Mouse (Mus musculus) heart, embryonic 11.5 days (tissue): Measurements from ENCODE around the gene Daam2. TPM values are rescaled to one million over a fixed set of nuclear protein-coding genes. Genes with fewer than 3 reads are reported as not detected.
"Not testable (repeated sequence)": the region's sequence is repeated elsewhere in the genome, so short reads cannot be mapped to it uniquely, and the experiment has no call there.

Experiments used
- ATAC-seq: fragments of 200-750 bp; cut with Nextera tagmentation; replicated peaks from 2 replicates; pipeline ENCODE4 v1.8.0; 2017; ENCODE audit warnings: moderate library complexity; ENCODE audit not compliant: insufficient number of reproducible peaks, low FRiP score, low TSS enrichment
- H3K27ac ChIP-seq: fragments of 300-500 bp; sonication (generic); 2 replicates; pipeline ENCODE4 v1.5.1; 2014; ENCODE audit warnings: mild to moderate bottlenecking, low read depth, low read length
- H3K27me3 ChIP-seq: fragments of 300-500 bp; sonication (generic); 2 replicates; pipeline ENCODE4 v1.6.1; 2014; ENCODE audit warnings: mild to moderate bottlenecking, low read length, mixed read lengths; ENCODE audit not compliant: control insufficient read depth, insufficient read depth
- H3K36me3 ChIP-seq: fragments of 300-500 bp; sonication (generic); 2 replicates; pipeline ENCODE4 v1.6.1; 2014; ENCODE audit warnings: mild to moderate bottlenecking, low read length, moderate library complexity, mixed read lengths; ENCODE audit not compliant: control insufficient read depth, insufficient read depth
- H3K4me1 ChIP-seq: fragments of 300-500 bp; sonication (generic); 2 replicates; pipeline ENCODE4 v1.6.1; 2014; ENCODE audit warnings: low read length; ENCODE audit not compliant: control insufficient read depth, insufficient read depth
- H3K4me2 ChIP-seq: fragments of 300-500 bp; sonication (generic); 2 replicates; pipeline ENCODE4 v1.6.1; 2014; ENCODE audit warnings: mild to moderate bottlenecking, moderate library complexity
- H3K4me3 ChIP-seq: fragments of 300-500 bp; sonication (generic); 2 replicates; pipeline ENCODE4 v1.5.1; 2014; ENCODE audit warnings: low read depth, low read length
- H3K9ac ChIP-seq: fragments of 300-500 bp; sonication (generic); 2 replicates; pipeline ENCODE4 v1.6.1; 2014; ENCODE audit warnings: mild to moderate bottlenecking, low read depth, low read length, moderate library complexity
- H3K9me3 ChIP-seq: fragments of 300-500 bp; sonication (generic); replicated peaks from 2 replicates; pipeline ENCODE4 v1.6.1; 2016; ENCODE audit warnings: low read length; ENCODE audit not compliant: control insufficient read depth
- WGBS: fragments of 180-500 bp; shearing (Covaris S2); extraction: QIAGEN DNeasy Blood & Tissue Kit; methylation state at CpG from one replicate; pipeline ENCODE4 v1.1.7; 2014; ENCODE audit not compliant: insufficient replicate concordance; 5-methylcytosine and 5-hydroxymethylcytosine counted together
- polyA plus RNA-seq: library from polyadenylated mRNA; unstranded; fragments of >200 nt; fragmentation: Nextera tagmentation; extraction: Ambion mirVana; gene quantifications from 2 replicates; pipeline ENCODE4 v1.2.1, GENCODE M21; 2014

Gene Daam2
- polyA plus RNA-seq, 1 experiment from 2014 or later: 5.7 TPM

- not testable (repeated sequence) for H3K36me3 ChIP-seq, ATAC-seq
- 58% methylated on average over 3 of the region's 3 CpGs for WGBS
Measured at GRCm38 (mm10) chr17:49442841-49443240, 121.3 kb downstream of the Daam2 start.

DNA sequence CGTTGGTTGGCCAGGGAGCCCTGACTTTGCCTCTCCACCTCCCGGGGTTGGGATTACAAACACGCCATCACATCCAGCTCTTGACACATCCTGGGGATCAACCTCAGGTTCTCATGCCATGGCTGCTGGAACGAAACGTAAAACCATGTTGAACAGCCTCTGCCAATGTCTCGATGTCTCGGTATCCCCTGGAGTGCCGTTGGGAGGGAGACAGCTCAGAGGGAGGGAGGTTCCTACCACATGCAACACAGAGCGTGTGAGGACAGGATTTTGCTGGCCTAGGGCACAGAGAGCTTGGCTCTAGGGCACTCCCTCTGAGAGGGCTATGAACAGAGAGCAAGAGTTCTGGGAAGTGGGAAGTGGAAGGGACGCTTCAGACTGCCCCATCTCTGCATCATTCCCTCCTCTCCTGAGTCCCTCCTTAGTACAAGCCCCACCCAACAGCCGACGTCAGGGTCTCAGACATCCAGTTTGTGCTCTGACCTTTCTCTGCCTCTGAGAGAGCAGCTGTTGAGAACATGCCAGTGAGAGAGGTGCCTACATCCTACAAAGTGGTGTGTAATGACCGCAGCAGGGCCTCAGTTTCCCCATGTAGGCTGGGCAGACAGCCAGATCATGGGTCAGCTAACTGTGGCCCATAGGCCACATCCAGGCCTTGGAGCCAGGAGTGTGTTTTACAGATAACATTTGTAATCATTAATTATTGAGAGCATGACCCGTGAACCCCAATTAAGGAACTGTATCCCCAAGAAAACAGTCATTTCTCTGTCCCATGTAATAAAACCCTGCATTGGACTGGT, 123.6 kb downstream of the Daam2 start:
- Histone ChIP-seq H3K27ac (no peak overlapping the region), H3K4me3 (no peak overlapping the region)

More at GRCm38 (mm10) chr17:49442841-49443240, 121.3 kb downstream of the Daam2 start:
- not testable (repeated sequence) for H3K4me2 ChIP-seq, H3K27me3 ChIP-seq, H3K27ac ChIP-seq, H3K4me3 ChIP-seq, H3K9ac ChIP-seq, H3K9me3 ChIP-seq
- H3K4me1 ChIP-seq: peaks cover 11% of the 10 kb centered on the region

GRCm38 (mm10) chr17:49439706-49440105, 124.4 kb downstream of the Daam2 start:
- no peak overlapping the region for H3K4me3 ChIP-seq
- WGBS: 71% methylated on average over 4 of the region's 4 CpGs
- 0 out of 2 replicates have a peak, but pooled peaks have one; percentile 35 for ATAC-seq

More for the DNA sequence above, 123.6 kb downstream of the Daam2 start:
- H3K9ac ChIP-seq: no peak overlapping the region
- H3K4me2 ChIP-seq: no peak overlapping the region
- no peaks in the 10 kb centered on the region for H3K9me3 ChIP-seq
- peaks cover 8% of the 10 kb centered on the region for H3K36me3 ChIP-seq
- no peak for ATAC-seq
- H3K27me3 ChIP-seq: no peaks in the 10 kb centered on the region
- peaks cover 11% of the 10 kb centered on the region for H3K4me1 ChIP-seq
- 65% methylated on average over 14 of the region's 14 CpGs for WGBS

DNA sequence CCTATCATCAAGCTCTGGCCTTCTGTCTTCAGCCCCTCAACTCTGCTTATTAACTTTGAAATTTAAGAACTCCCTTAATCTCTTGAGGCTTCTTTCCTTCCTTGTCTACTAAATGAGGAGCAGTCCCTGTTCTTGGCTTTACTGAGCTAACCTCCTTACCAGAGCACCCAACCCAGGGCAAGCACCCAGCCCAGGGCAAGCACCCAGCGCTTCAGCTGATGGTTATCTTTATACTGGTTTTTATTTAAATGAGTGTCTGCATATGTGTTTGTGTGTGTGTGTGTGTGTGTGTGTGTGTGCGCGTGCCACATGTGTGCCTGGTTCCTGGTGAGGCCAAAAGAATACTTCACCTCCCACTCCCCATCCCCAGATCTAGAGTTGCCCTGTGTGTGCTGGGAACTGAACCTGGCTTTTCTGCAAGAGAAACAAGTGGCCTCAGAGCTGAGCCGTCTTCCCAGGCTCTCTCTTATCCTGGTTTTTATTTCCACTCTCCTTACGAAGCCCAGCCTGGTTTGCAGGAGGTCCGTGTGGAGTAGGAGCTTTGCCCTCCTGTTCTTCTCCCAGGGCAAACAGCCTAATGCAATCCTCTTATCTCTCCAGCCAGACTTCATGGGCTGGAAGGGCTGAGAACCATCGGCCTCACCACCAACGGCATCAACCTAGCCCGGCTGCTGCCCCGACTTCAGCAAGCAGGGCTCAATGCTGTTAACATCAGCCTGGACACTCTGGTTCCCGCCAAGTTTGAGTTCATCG, 125.1 kb downstream of the Daam2 start:
- Histone ChIP-seq H3K9ac (0 out of 2 replicates have a peak overlapping the region, but pooled peaks have one; percentile 5), H3K4me3 (no peak overlapping the region), H3K4me2 (no peak overlapping the region), H3K4me1 (peaks cover 11% of the 10 kb centered on the region), H3K27me3 (no peaks in the 10 kb centered on the region), H3K36me3 (peaks cover 18% of the 10 kb centered on the region), H3K9me3 (no peaks in the 10 kb centered on the region), H3K27ac (no peak overlapping the region; the same call in 1 of the 2 replicates)
- 39% methylated on average over 12 of the region's 12 CpGs for WGBS
- ATAC-seq: 0 out of 2 replicates have a peak, but pooled peaks have one; percentile 57

More at GRCm38 (mm10) chr17:49439706-49440105, 124.4 kb downstream of the Daam2 start:
- peaks cover 11% of the 10 kb centered on the region for H3K4me1 ChIP-seq
- peaks cover 17% of the 10 kb centered on the region for H3K36me3 ChIP-seq
- no peaks in the 10 kb centered on the region for H3K9me3 ChIP-seq
- H3K27me3 ChIP-seq: no peaks in the 10 kb centered on the region
- H3K4me2 ChIP-seq: no peak overlapping the region
- H3K9ac ChIP-seq: no peak overlapping the region
- no peak overlapping the region for H3K27ac ChIP-seq

DNA sequence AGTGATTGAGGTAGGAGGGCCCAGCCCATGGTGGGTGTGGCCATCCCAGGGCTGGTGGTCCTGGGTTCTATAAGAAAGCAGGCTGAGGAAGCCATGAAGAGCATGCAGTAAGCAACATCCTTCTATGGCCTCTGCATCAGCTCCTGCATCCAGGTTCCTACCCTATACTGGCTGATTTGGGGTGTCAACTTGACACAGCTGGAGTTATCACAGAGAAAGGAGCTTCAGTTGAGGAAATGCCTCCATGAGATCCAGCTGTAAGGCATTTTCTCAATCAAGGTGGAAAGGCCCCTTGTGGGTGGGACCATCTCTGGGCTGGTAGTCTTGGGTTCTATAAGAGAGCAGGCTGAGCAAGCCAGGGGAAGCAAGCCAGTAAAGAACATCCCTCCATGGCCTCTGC, 126.8 kb downstream of the Daam2 start:
- not testable (repeated sequence) for H3K9ac ChIP-seq, H3K27me3 ChIP-seq, H3K27ac ChIP-seq, ATAC-seq, H3K9me3 ChIP-seq, H3K4me2 ChIP-seq, H3K4me3 ChIP-seq
- Histone ChIP-seq H3K36me3 (peaks cover 18% of the 10 kb centered on the region), H3K4me1 (peaks cover 13% of the 10 kb centered on the region)

DNA sequence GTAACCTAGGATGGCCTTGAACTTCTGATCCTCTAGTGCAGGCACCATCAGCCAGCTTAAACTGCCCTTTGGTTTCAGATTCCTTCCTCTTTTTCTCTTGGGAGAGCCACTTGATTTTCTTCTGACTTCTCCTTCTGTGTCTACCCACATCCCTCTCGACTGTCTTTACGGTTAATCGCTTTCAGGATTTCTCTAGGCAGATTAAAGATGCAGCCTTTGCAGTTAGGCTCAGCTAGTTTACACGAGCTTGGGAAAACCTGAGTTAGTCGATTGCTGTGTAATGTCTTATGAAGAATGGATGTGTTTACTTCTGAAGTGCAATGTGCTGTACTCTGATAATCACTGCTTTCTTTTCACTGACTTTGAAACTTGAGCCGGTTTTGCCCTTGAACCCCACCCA, 127.5 kb downstream of the Daam2 start:
- no peak for ATAC-seq
- no peak overlapping the region for H3K9ac ChIP-seq
- no peaks in the 10 kb centered on the region for H3K9me3 ChIP-seq
- WGBS: 82% methylated on average over 6 of the region's 6 CpGs
- no peaks in the 10 kb centered on the region for H3K27me3 ChIP-seq
- no peak overlapping the region for H3K27ac ChIP-seq
- H3K4me3 ChIP-seq: no peak overlapping the region
- H3K4me2 ChIP-seq: no peak overlapping the region
- peaks cover 17% of the 10 kb centered on the region for H3K4me1 ChIP-seq
- peaks cover 18% of the 10 kb centered on the region for H3K36me3 ChIP-seq

DNA sequence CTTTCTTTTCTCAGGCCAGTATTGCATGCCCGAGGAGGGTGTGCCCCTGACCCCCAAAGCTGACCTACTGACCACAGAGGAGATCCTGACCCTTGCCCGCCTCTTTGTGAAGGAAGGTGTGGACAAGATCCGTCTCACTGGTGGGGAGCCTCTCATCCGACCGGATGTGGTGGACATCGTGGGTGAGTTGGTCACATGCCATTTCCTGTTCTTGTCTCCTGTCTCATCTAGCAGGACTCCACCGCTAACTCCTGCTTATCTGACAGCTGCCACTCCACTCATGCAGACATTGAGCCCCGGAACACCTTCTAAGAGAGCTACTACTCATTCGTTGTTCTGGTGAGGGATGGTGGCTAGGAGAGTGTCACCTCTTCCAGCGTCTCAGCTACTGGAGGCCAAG, 129.1 kb downstream of the Daam2 start:
- Histone ChIP-seq H3K4me1 (peaks cover 12% of the 10 kb centered on the region), H3K4me2 (no peak overlapping the region), H3K4me3 (no peak overlapping the region), H3K27ac (no peak overlapping the region), H3K36me3 (peaks cover 18% of the 10 kb centered on the region), H3K9me3 (no peaks in the 10 kb centered on the region), H3K27me3 (no peaks in the 10 kb centered on the region), H3K9ac (no peak overlapping the region)
- 80% methylated on average over 10 of the region's 10 CpGs for WGBS
- ATAC-seq: no peak

- H3K27me3 ChIP-seq: no peaks in the 10 kb centered on the region
- no peak overlapping the region for H3K27ac ChIP-seq
- H3K4me3 ChIP-seq: no peak overlapping the region
- H3K4me2 ChIP-seq: no peak overlapping the region
- WGBS: 50% methylated on average over 6 of the region's 6 CpGs
- no peak overlapping the region for H3K9ac ChIP-seq
- no peak for ATAC-seq
- peaks cover 18% of the 10 kb centered on the region for H3K36me3 ChIP-seq
- peaks cover 18% of the 10 kb centered on the region for H3K4me1 ChIP-seq
- no peaks in the 10 kb centered on the region for H3K9me3 ChIP-seq
Measured at GRCm38 (mm10) chr17:49434236-49434635, 129.9 kb downstream of the Daam2 start.
